Mouse (Mus musculus) MEL (cell line): ENCODE results near the gene Frem2. TPM values are rescaled to one million over a fixed set of nuclear protein-coding genes. Genes with fewer than 3 reads are reported as not detected.

Experiments used
- DNase-seq: peaks from one replicate; pipeline ENCODE4 v3.0.0; 2011; ENCODE audit warnings: low read depth, low spot score
- H3K27ac ChIP-seq: 2 replicates; pipeline ENCODE4 v1.5.1; 2012; ENCODE audit warnings: low read depth, mild to moderate bottlenecking, control low read depth, low read length, moderate library complexity; ENCODE audit not compliant: control insufficient read depth
- H3K27me3 ChIP-seq, 2 experiments: fragments of 150-350 bp in 1 of 2; sonication (generic) in 1 of 2; 2 replicates each; pipeline ENCODE4 v1.6.1; 2012; ENCODE audit warnings: low read length in 2 of 2, mild to moderate bottlenecking in 2 of 2, improper control_type of control experiment in 1 of 2, moderate library complexity in 1 of 2; ENCODE audit not compliant: insufficient read depth in 2 of 2, control insufficient read depth in 1 of 2
- H3K36me3 ChIP-seq, 2 experiments: 2 replicates each; pipeline ENCODE4 v1.6.1; 2012 to 2014; ENCODE audit warnings: low read length in 2 of 2, improper control_type of control experiment in 1 of 2, inconsistent platforms in 1 of 2, mild to moderate bottlenecking in 1 of 2; ENCODE audit not compliant: insufficient read depth in 2 of 2, control insufficient read depth in 1 of 2
- H3K4me1 ChIP-seq, 2 experiments: fragments of 150-350 bp in 1 of 2; sonication (generic) in 1 of 2; 2 replicates each; pipeline ENCODE4 v1.6.1; 2012; ENCODE audit warnings: low read length in 2 of 2, improper control_type of control experiment in 1 of 2, mild to moderate bottlenecking in 1 of 2; ENCODE audit not compliant: insufficient read depth in 2 of 2, control insufficient read depth in 1 of 2
- H3K4me3 ChIP-seq, 2 experiments: fragments of 150-350 bp in 1 of 2; sonication (generic) in 1 of 2; 2 replicates each; pipeline ENCODE4 v1.5.1; 2012; ENCODE audit warnings: low read depth in 2 of 2, low read length in 2 of 2, mild to moderate bottlenecking in 2 of 2, moderate library complexity in 2 of 2, control low read depth in 1 of 2, improper control_type of control experiment in 1 of 2; ENCODE audit not compliant: control insufficient read depth in 1 of 2, insufficient read depth in 1 of 2
- H3K79me2 ChIP-seq: 2 replicates; pipeline ENCODE4 v1.6.1; 2012; ENCODE audit warnings: mild to moderate bottlenecking, low read length, moderate library complexity; ENCODE audit not compliant: control insufficient read depth, poor library complexity, insufficient read depth
- H3K9ac ChIP-seq: 2 replicates; pipeline ENCODE4 v1.6.1; 2012; ENCODE audit warnings: low read depth, mild to moderate bottlenecking, control low read depth, low read length, moderate library complexity; ENCODE audit not compliant: control insufficient read depth, poor library complexity, severe bottlenecking
- H3K9me3 ChIP-seq: fragments of 150-350 bp; sonication (generic); replicated peaks from 2 replicates; pipeline ENCODE4 v1.6.1; 2012; ENCODE audit warnings: mild to moderate bottlenecking, low read length, improper control_type of control experiment, moderate library complexity; ENCODE audit not compliant: insufficient read depth
- CTCF ChIP-seq, 3 experiments: IDR thresholded peaks in 2 of 3; conservative IDR thresholded peaks in 1 of 3; 2 replicates each; pipeline ENCODE4 v1.5.1; 2011 to 2012; ENCODE audit warnings: low read length in 3 of 3, low read depth in 2 of 3, mild to moderate bottlenecking in 2 of 3, improper control_type of control experiment in 1 of 3, inconsistent platforms in 1 of 3, mixed read lengths in 1 of 3, moderate library complexity in 1 of 3; ENCODE audit not compliant: control insufficient read depth in 1 of 3, insufficient read depth in 1 of 3, poor library complexity in 1 of 3, severe bottlenecking in 1 of 3
- E2F4 ChIP-seq: IDR thresholded peaks from 2 replicates; pipeline ENCODE4 v1.6.1; 2011; ENCODE audit warnings: low read depth, low read length, improper control_type of control experiment, borderline replicate concordance
- ELF1 ChIP-seq: IDR thresholded peaks from 2 replicates; pipeline ENCODE4 v1.6.1; 2014; ENCODE audit warnings: low read depth, mild to moderate bottlenecking, inconsistent platforms, low read length, improper control_type of control experiment, moderate library complexity
- GABPA ChIP-seq: IDR thresholded peaks from 2 replicates; pipeline ENCODE4 v1.6.1; 2012; ENCODE audit warnings: low read depth, mild to moderate bottlenecking, inconsistent platforms, low read length, improper control_type of control experiment, moderate library complexity
- GATA1 ChIP-seq: IDR thresholded peaks from 2 replicates; pipeline ENCODE4 v1.6.1; 2011; ENCODE audit warnings: low read depth, low read length, improper control_type of control experiment
- HCFC1 ChIP-seq: IDR thresholded peaks from 2 replicates; pipeline ENCODE4 v1.6.1; 2012; ENCODE audit warnings: low read depth, mild to moderate bottlenecking, inconsistent platforms, low read length, improper control_type of control experiment, moderate library complexity
- JUND ChIP-seq: IDR thresholded peaks from 2 replicates; pipeline ENCODE4 v1.6.1; 2011; ENCODE audit warnings: low read depth, mild to moderate bottlenecking, improper control_type of control experiment, low read length
- MAFK ChIP-seq: IDR thresholded peaks from 2 replicates; pipeline ENCODE4 v1.6.1; 2011; ENCODE audit warnings: low read depth, mild to moderate bottlenecking, low read length, improper control_type of control experiment, borderline replicate concordance
- MYC ChIP-seq: IDR thresholded peaks from 2 replicates; pipeline ENCODE4 v1.6.1; 2011; ENCODE audit warnings: low read depth, mild to moderate bottlenecking, low read length, improper control_type of control experiment, moderate library complexity
- NELFE ChIP-seq: IDR thresholded peaks from 2 replicates; pipeline ENCODE4 v1.6.1; 2011; ENCODE audit warnings: low read depth, low read length, improper control_type of control experiment
- NRF1 ChIP-seq: IDR thresholded peaks from 2 replicates; pipeline ENCODE4 v1.6.1; 2014; ENCODE audit warnings: low read depth, mild to moderate bottlenecking, inconsistent platforms, low read length, improper control_type of control experiment, moderate library complexity; ENCODE audit not compliant: poor library complexity, insufficient read depth, severe bottlenecking
- RAD21 ChIP-seq: IDR thresholded peaks from 2 replicates; pipeline ENCODE4 v1.6.1; 2011; ENCODE audit warnings: mild to moderate bottlenecking, low read depth, low read length, improper control_type of control experiment
- SIN3A ChIP-seq: IDR thresholded peaks from 2 replicates; pipeline ENCODE4 v1.6.1; 2012; ENCODE audit warnings: low read length, improper control_type of control experiment, inconsistent platforms
- TAL1 ChIP-seq: IDR thresholded peaks from 2 replicates; pipeline ENCODE4 v1.6.1; 2012; ENCODE audit warnings: mild to moderate bottlenecking, inconsistent platforms, low read length, moderate library complexity, mixed read lengths
- USF1 ChIP-seq: IDR thresholded peaks from 2 replicates; pipeline ENCODE4 v1.6.1; 2014; ENCODE audit warnings: low read depth, mild to moderate bottlenecking, inconsistent platforms, low read length, improper control_type of control experiment, moderate library complexity
- ZC3H11A ChIP-seq: IDR thresholded peaks from 2 replicates; pipeline ENCODE4 v1.6.1; 2012; ENCODE audit warnings: low read depth, mild to moderate bottlenecking, inconsistent platforms, low read length, improper control_type of control experiment
- ZNF384 ChIP-seq: IDR thresholded peaks from 2 replicates; pipeline ENCODE4 v1.6.1; 2012; ENCODE audit warnings: low read depth, mild to moderate bottlenecking, inconsistent platforms, low read length, improper control_type of control experiment
- polyA plus RNA-seq, 2 experiments: library from polyadenylated mRNA; stranded (reverse) in 1 of 2; unstranded in 1 of 2; fragments of >175 nt in 1 of 2; fragments of >200 nt in 1 of 2; gene quantifications; 2 replicates each; pipeline versions ENCODE4 v1.2.1 to v1.2.4; 2012; ENCODE audit warnings: low replicate concordance in 2 of 2, low read depth in 1 of 2; ENCODE audit not compliant: insufficient read length in 2 of 2, insufficient read depth in 1 of 2, missing spikeins in 1 of 2
- total RNA-seq: library from RNA; depleted of rRNA; stranded (reverse); fragments of 300-350 nt; gene quantifications from 2 replicates; pipeline ENCODE4 v1.2.3, GENCODE M21; 2012

Frem2 gene
- total and polyA plus RNA-seq, 3 experiments: not detected

DNA sequence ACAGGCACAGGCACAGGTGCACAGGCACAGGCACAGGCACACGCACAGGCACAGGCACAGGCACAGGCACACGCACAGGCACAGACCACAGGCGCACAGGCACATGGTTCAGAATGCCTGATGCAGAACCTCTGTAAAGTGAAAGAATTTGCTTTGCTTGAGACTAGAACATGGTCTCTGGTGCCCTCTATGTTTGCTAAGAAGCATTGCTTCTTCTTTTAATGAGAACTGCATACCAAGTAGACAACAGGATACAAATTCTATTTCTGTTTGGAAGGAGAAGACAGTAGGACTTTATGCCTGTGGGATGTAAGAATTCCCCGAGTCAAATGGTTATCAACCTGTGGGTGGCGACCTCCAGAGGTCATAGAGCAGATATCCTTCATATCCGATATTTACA lies 154.7 kb downstream of the Frem2 start:
- no peaks in the 10 kb centered on the region for H3K9me3 ChIP-seq
- no peak for DNase-seq
- no peaks in the 10 kb centered on the region for H3K79me2 ChIP-seq
- H3K9ac ChIP-seq: no peak overlapping the region
- TF ChIP-seq RAD21: peak; percentile 36
- peak in 2 of 3 experiments; percentile 9 to 34; a peak in 2 of 6 replicates for TF ChIP-seq CTCF (IDR thresholded peaks at IDR 0.05 in 2 of 3, conservative IDR thresholded peaks at IDR 0.05 in 1 of 3; ENCODE audit: control insufficient read depth in 1 of 3, insufficient read depth in 1 of 3, low read depth in 2 of 3, low read length in 3 of 3, poor library complexity in 1 of 3, severe bottlenecking in 1 of 3)
- no peak for TF ChIP-seq GABPA
- no peaks in the 10 kb centered on the region for H3K4me1 ChIP-seq
- H3K4me3 ChIP-seq: no peak overlapping the region
- H3K27me3 ChIP-seq: no peaks in the 10 kb centered on the region
- H3K36me3 ChIP-seq: no peaks in the 10 kb centered on the region
- no peak overlapping the region for H3K27ac ChIP-seq

GRCm38 (mm10) chr3:53498351-53498905 lies 158.7 kb downstream of the Frem2 start:
- H3K4me3 ChIP-seq: no peak overlapping the region
- H3K9me3 ChIP-seq: no peaks in the 10 kb centered on the region
- no peaks in the 10 kb centered on the region for H3K36me3 ChIP-seq
- H3K79me2 ChIP-seq: no peaks in the 10 kb centered on the region
- no peak for TF ChIP-seq ELF1
- TF ChIP-seq HCFC1: no peak
- TF ChIP-seq JUND: no peak
- TF ChIP-seq E2F4: no peak
- TF ChIP-seq MYC: no peak
- TF ChIP-seq ZC3H11A: no peak
- TF ChIP-seq USF1: no peak
- no peak for TF ChIP-seq NRF1
- no peak for TF ChIP-seq MAFK
- no peak for TF ChIP-seq TAL1
- TF ChIP-seq SIN3A: no peak
- no peak for TF ChIP-seq GABPA
- TF ChIP-seq NELFE: no peak
- TF ChIP-seq ZNF384: no peak
- TF ChIP-seq, all 39 proteins: peak for 0
- Histone ChIP-seq H3K27ac (no peak overlapping the region), H3K9ac (no peak overlapping the region), H3K27me3 (no peaks in the 10 kb centered on the region), H3K4me1 (no peaks in the 10 kb centered on the region)
- DNase-seq: no peak

- Histone ChIP-seq H3K4me1 (peaks cover 0 to 13% of the 10 kb centered on the region in 2 experiments; a peak in 2 of 4 replicates), H3K27me3 (no peaks in the 10 kb centered on the region), H3K27ac (no peak within 1 kb of the TSS), H3K79me2 (no peaks in the 10 kb centered on the region), H3K9me3 (no peaks in the 10 kb centered on the region), H3K4me3 (no peak within 1 kb of the TSS), H3K36me3 (no peaks in the 10 kb centered on the region; a peak in 2 of 4 replicates), H3K9ac (no peak within 1 kb of the TSS)
- no peak for DNase-seq
- TF ChIP-seq GATA1: no peak
- no peak for TF ChIP-seq RAD21
Observed at GRCm38 (mm10) chr3:53488353-53488752, 168.8 kb downstream of the Frem2 start, which contains the start of gene Stoml3. Stoml3 (plus strand) TSS chr3:53488653.
